Mouse (Mus musculus) liver, postnatal 0 days (tissue): ENCODE results near the gene Gopc.

Source experiments
- CTCF ChIP-seq: sonication (generic); IDR thresholded peaks from 2 replicates; pipeline ENCODE4 v1.5.1; 2016; ENCODE audit warnings: antibody characterized with exemption, low read depth
- EP300 ChIP-seq: IDR thresholded peaks from 2 replicates; pipeline ENCODE4 v1.6.1; 2016; ENCODE audit warnings: antibody characterized with exemption, low read depth, mild to moderate bottlenecking

DNA sequence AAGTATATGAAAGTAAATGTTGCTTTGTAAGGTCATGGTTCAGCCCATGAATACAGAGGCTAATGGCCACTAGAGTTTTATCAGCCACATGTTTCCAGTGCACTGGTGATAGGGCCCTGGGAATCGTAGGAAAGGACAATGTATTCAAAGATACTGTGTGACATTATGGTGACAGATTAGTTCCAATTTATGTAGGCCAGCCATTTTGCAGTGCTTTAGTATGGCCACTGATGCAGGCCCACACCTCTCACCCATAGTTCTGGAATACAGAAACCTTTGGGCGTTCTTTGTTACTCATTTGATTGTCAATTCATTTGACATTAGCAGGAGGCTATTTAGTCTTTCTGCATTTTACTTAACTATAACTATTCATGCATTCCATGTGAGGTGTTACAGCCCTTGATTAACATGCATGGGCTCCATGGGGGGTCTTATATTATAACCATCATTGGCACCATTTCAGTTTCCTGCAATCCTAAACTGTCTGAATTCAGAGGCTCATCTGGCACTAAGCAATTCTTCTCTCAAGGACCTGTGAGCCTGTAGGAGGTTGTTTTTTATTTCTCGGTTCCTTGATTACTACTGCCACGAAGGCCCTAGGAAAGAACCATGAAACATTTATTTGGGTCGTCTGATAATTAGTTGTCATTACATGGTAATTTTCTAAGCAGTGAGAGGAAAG is 93.9 kb downstream of the Gopc start:
- no peak for TF ChIP-seq CTCF
- TF ChIP-seq EP300, result no peak
